ENCODE assay signal across 8 mouse cellular contexts in the genomic region with DNA sequence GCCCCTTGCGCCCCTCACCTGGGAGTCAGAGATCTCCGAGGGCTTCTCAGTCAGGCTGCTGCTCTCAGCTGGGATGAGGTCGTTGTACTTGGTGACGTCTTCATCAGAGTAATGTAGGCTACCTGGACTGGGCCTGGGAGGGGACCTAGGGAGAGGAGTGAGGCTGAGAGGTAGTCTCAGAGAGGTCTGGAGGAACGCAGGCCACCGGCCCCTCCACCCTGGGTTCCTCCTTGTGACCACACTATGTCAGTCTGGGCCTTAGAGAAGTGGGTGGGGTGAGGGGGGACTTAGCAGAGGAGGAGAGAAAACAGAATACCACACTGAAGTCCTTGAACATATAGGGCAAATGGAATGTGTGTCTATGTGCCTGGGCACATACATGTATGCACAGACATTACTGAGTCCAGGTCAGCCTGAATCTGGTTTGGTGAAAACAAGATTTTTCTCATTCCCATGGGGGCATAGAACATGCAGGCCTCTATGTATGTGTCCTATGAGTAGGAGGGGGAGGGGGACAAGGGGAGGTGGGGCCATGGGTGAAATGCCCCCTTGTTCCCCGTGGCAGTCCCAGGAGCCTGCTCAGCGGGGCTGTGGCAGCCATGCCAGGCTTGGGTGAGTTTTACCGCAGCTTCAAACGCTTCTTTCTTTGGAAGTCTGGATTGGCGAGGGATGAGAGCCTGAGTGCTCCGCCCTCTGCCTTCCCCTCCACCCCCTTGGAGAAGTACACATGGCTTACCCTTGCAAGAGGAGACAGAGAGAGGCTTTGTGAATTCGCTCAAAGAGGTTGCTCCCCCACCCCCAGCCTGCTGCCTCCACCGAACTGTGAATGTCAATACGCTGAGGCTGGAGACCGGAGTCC. TPM values are rescaled to one million over a fixed set of nuclear protein-coding genes. Genes with fewer than 3 reads are reported as not detected.
DNase-seq lines count a peak whose midpoint lies in the region; ATAC-seq and TF ChIP-seq lines count a peak whose summit lies in the region.

No protein-coding gene starts in this region.

- peak overlapping the region; percentile 51; the same call in 1 of the 2 replicates for H3K27ac ChIP-seq in neural tube, embryonic 11.5 days (ENCODE audit: low read depth, low read length)
- H3K27ac ChIP-seq in forebrain, embryonic 14.5 days (ENCODE audit: low read depth, low read length), result peak overlapping the region; percentile 55
- peak overlapping the region; percentile 39 for H3K27ac ChIP-seq in stomach, embryonic 14.5 days (ENCODE audit: low read length)
- no peak overlapping the region; the same call in 1 of the 2 replicates for H3K27ac ChIP-seq in gastrocnemius, adult 2 months

- WGBS in neural tube, embryonic 11.5 days, result 44% methylated on average over 16 of the region's 16 CpGs
- WGBS in forebrain, embryonic 14.5 days, result 24% methylated on average over 16 of the region's 16 CpGs
- WGBS in stomach, embryonic 14.5 days, result 47% methylated on average over 16 of the region's 16 CpGs

- H3K9ac ChIP-seq in neural tube, embryonic 11.5 days (ENCODE audit: low read length), result peak overlapping the region; percentile 16; the same call in 1 of the 2 replicates
- peak overlapping the region; percentile 36; the same call in 1 of the 2 replicates for H3K9ac ChIP-seq in forebrain, embryonic 14.5 days (ENCODE audit: low read length)
- H3K9ac ChIP-seq in stomach, embryonic 14.5 days (replicated peaks; ENCODE audit: low read depth, low read length), result no peak overlapping the region

- H3K27me3 ChIP-seq in neural tube, embryonic 11.5 days (ENCODE audit: control insufficient read depth, insufficient read depth, low read length), result no peaks in the 10 kb centered on the region
- H3K27me3 ChIP-seq in forebrain, embryonic 14.5 days (replicated peaks; ENCODE audit: control insufficient read depth, insufficient read depth, low read length), result no peaks in the 10 kb centered on the region
- no peaks in the 10 kb centered on the region for H3K27me3 ChIP-seq in stomach, embryonic 14.5 days (ENCODE audit: control insufficient read depth, insufficient read depth, low read length)

- H3K36me3 ChIP-seq in neural tube, embryonic 11.5 days (ENCODE audit: control insufficient read depth, insufficient read depth, low read length), result no peaks in the 10 kb centered on the region
- H3K36me3 ChIP-seq in forebrain, embryonic 14.5 days (ENCODE audit: control insufficient read depth, insufficient read depth, low read length), result no peaks in the 10 kb centered on the region
- H3K36me3 ChIP-seq in stomach, embryonic 14.5 days (ENCODE audit: control insufficient read depth, insufficient read depth, low read length), result no peaks in the 10 kb centered on the region

- H3K4me3 ChIP-seq in neural tube, embryonic 11.5 days (ENCODE audit: low read depth, low read length), result no peak overlapping the region
- no peak overlapping the region for H3K4me3 ChIP-seq in forebrain, embryonic 14.5 days (ENCODE audit: low read depth, low read length)
- H3K4me3 ChIP-seq in stomach, embryonic 14.5 days (ENCODE audit: low read depth, low read length), result no peak overlapping the region
- no peak overlapping the region for H3K4me3 ChIP-seq in gastrocnemius, adult 2 months

- no peaks in the 10 kb centered on the region for H3K9me3 ChIP-seq in neural tube, embryonic 11.5 days (ENCODE audit: control insufficient read depth, low read length)
- no peaks in the 10 kb centered on the region for H3K9me3 ChIP-seq in forebrain, embryonic 14.5 days (replicated peaks; ENCODE audit: control insufficient read depth, low read length)
- no peaks in the 10 kb centered on the region for H3K9me3 ChIP-seq in stomach, embryonic 14.5 days (ENCODE audit: control insufficient read depth, low read depth, low read length)

- TF ChIP-seq CTCF in gastrocnemius, adult 2 months (IDR thresholded peaks at IDR 0.05), result no peak

- peak; percentile 51; the same call in 1 of the 2 replicates for ATAC-seq in neural tube, embryonic 11.5 days (ENCODE audit: insufficient read depth, low FRiP score, low TSS enrichment)
- peak; percentile 73 for ATAC-seq in forebrain, embryonic 14.5 days
- ATAC-seq in stomach, embryonic 14.5 days (ENCODE audit: insufficient number of reproducible peaks, insufficient read depth, low FRiP score, low read depth), result peak; percentile 35; the same call in 1 of the 2 replicates

- intact Hi-C loops in left cerebral cortex, postnatal 4 days (cut with DNase I), result no loop called here
- intact Hi-C loops in gastrocnemius, adult 2 months (cut with DNase I), result no loop called here

- peak; percentile 57 for DNase-seq in neural tube, embryonic 11.5 days (ENCODE audit: low spot score)
- DNase-seq in neural tube, embryonic 10.5 days (ENCODE audit: extremely low spot score, low spot score), result no peak
- peak; percentile 76 for DNase-seq in forebrain, embryonic 14.5 days (ENCODE audit: low spot score)
- DNase-seq in left cerebral cortex, postnatal 4 days, result peak; percentile 31
- DNase-seq in gastrocnemius, adult 2 months, result no peak
- DNase-seq in kidney, adult 9 months, result no peak
- no peak for DNase-seq in cerebellum, adult 11 months

- no peak overlapping the region for H3K4me2 ChIP-seq in neural tube, embryonic 11.5 days (ENCODE audit: low read depth)
- no peak overlapping the region for H3K4me2 ChIP-seq in forebrain, embryonic 14.5 days (ENCODE audit: low read length)
- H3K4me2 ChIP-seq in stomach, embryonic 14.5 days (replicated peaks; ENCODE audit: low read depth, low read length), result no peak overlapping the region

- peaks cover 30% of the 10 kb centered on the region for H3K4me1 ChIP-seq in neural tube, embryonic 11.5 days (ENCODE audit: control insufficient read depth, insufficient read depth, low read length)
- peaks cover 19% of the 10 kb centered on the region for H3K4me1 ChIP-seq in forebrain, embryonic 14.5 days (ENCODE audit: control insufficient read depth, insufficient read depth, low read length)
- H3K4me1 ChIP-seq in stomach, embryonic 14.5 days (ENCODE audit: control insufficient read depth, insufficient read depth, low read length), result peaks cover 21% of the 10 kb centered on the region

RNA-seq across cellular contexts. Expression of a gene that starts 39.9 kb away (rescaled TPM):
- polyA plus RNA-seq in neural tube, embryonic 11.5 days (2014; fragmentation: Nextera tagmentation; extraction: Ambion mirVana), result 73.3 and 78.2 TPM in 2 replicates
- polyA plus RNA-seq in forebrain, embryonic 14.5 days (2014; fragmentation: Nextera tagmentation; extraction: Ambion mirVana), result 52.4 and 61.5 TPM in 2 replicates
- total RNA-seq in left cerebral cortex, postnatal 4 days (2021), result 10 to 100 TPM; 53.1 to 53.4 TPM
- polyA plus RNA-seq in stomach, embryonic 14.5 days (2014; fragmentation: Nextera tagmentation; extraction: Ambion mirVana), result 51.5 and 51.6 TPM in 2 replicates
- 1 to 10 TPM; 5.2 to 9.1 TPM for total RNA-seq in gastrocnemius, adult 2 months (2021)

Comparison
In these comparisons a context has a peak if more than half of its experiments do, and no peak if none do; other contexts are left out.
1. DNase-seq: peak in neural tube, embryonic 11.5 days (single experiment), forebrain, embryonic 14.5 days (single experiment) and left cerebral cortex, postnatal 4 days (single experiment); none in neural tube, embryonic 10.5 days (single experiment), gastrocnemius, adult 2 months (single experiment), kidney, adult 9 months (single experiment) and cerebellum, adult 11 months (single experiment).
2. Peak in every context shown above with its lines, with median percentiles within 50 percentile points of each other: ATAC-seq.